Comparison of ENCODE assay signal across 30 mouse cellular contexts in genomic region chr10:50806166-50806565, GRCm38 (mm10).
"Had no signal": no experiment of that assay in that cellular context is flagged by ENCODE, and none has a peak within 500 bp of the region (broad histone marks: within the 10 kb centered on the region; RNA-seq: fewer than 3 reads in every experiment).

No protein-coding gene starts in this region.

- H3K4me2 ChIP-seq: limb, embryonic 12.5 days; limb, embryonic 13.5 days; limb, embryonic 15.5 days; liver, embryonic 11.5 days; liver, embryonic 12.5 days; liver, embryonic 13.5 days; liver, embryonic 15.5 days; lung, embryonic 15.5 days; midbrain, embryonic 11.5 days; midbrain, embryonic 12.5 days; midbrain, embryonic 13.5 days; midbrain, embryonic 15.5 days; neural tube, embryonic 12.5 days had no signal

- H3K9me3 ChIP-seq: limb, embryonic 10.5 days; limb, embryonic 12.5 days; limb, embryonic 13.5 days; limb, embryonic 15.5 days; liver, embryonic 12.5 days; liver, embryonic 13.5 days; liver, embryonic 15.5 days; lung, embryonic 15.5 days; megakaryocyte, embryonic 14.5 days; midbrain, embryonic 10.5 days; midbrain, embryonic 12.5 days; midbrain, embryonic 13.5 days; midbrain, embryonic 15.5 days; neural tube, embryonic 12.5 days had no signal

- H3K36me3 ChIP-seq: limb, embryonic 10.5 days; limb, embryonic 12.5 days; limb, embryonic 13.5 days; limb, embryonic 15.5 days; liver, embryonic 12.5 days; liver, embryonic 13.5 days; liver, embryonic 15.5 days; lung, embryonic 15.5 days; midbrain, embryonic 10.5 days; midbrain, embryonic 12.5 days; midbrain, embryonic 13.5 days; midbrain, embryonic 15.5 days; neural tube, embryonic 12.5 days had no signal

- H3K4me1 ChIP-seq: limb, embryonic 10.5 days; limb, embryonic 12.5 days; limb, embryonic 13.5 days; limb, embryonic 15.5 days; liver, embryonic 12.5 days; liver, embryonic 13.5 days; liver, embryonic 15.5 days; lung, embryonic 15.5 days; megakaryocyte, embryonic 14.5 days; midbrain, embryonic 15.5 days; neural tube, embryonic 12.5 days had no signal

- DNase-seq: left cerebral cortex, postnatal 4 days; liver; liver, embryonic 13.5 days; liver, postnatal 0 days; lung, adult 2 months; lung, postnatal 10 days; lung, postnatal 14 days; lung, postnatal 4 days; midbrain, embryonic 14.5 days had no signal

- ATAC-seq: liver, embryonic 12.5 days; liver, postnatal 0 days; lung, postnatal 0 days; midbrain, embryonic 13.5 days; midbrain, embryonic 15.5 days; midbrain, embryonic 16.5 days had no signal

- H3K9ac ChIP-seq: limb, embryonic 12.5 days; limb, embryonic 13.5 days; limb, embryonic 15.5 days; liver, embryonic 12.5 days; liver, embryonic 13.5 days; liver, embryonic 14.5 days; liver, embryonic 15.5 days; liver, postnatal 0 days; lung, embryonic 15.5 days; midbrain, embryonic 12.5 days; midbrain, embryonic 13.5 days; midbrain, embryonic 15.5 days; neural tube, embryonic 12.5 days had no signal

- H3K27me3 ChIP-seq: limb, embryonic 12.5 days; limb, embryonic 13.5 days; limb, embryonic 15.5 days; liver, embryonic 12.5 days; liver, embryonic 13.5 days; liver, embryonic 15.5 days; lung, embryonic 15.5 days; megakaryocyte, embryonic 14.5 days; midbrain, embryonic 12.5 days; midbrain, embryonic 13.5 days; midbrain, embryonic 15.5 days; neural tube, embryonic 12.5 days had no signal

- H3K4me3 ChIP-seq: left cerebral cortex, adult 2 months; limb, embryonic 10.5 days; limb, embryonic 12.5 days; limb, embryonic 13.5 days; limb, embryonic 15.5 days; liver, embryonic 12.5 days; liver, embryonic 13.5 days; liver, embryonic 15.5 days; lung, embryonic 15.5 days; megakaryocyte, embryonic 14.5 days; midbrain, embryonic 10.5 days; midbrain, embryonic 12.5 days; midbrain, embryonic 13.5 days; midbrain, embryonic 15.5 days; myocyte; neural tube, embryonic 12.5 days had no signal

- H3K27ac ChIP-seq: left cerebral cortex, adult 2 months; limb, embryonic 10.5 days; limb, embryonic 12.5 days; limb, embryonic 13.5 days; limb, embryonic 15.5 days; liver, embryonic 12.5 days; liver, embryonic 13.5 days; liver, embryonic 14.5 days; liver, embryonic 15.5 days; lung, embryonic 15.5 days; macrophage; midbrain, embryonic 10.5 days; midbrain, embryonic 12.5 days; midbrain, embryonic 13.5 days; midbrain, embryonic 15.5 days; neural tube, embryonic 12.5 days had no signal
